Mouse (Mus musculus) small intestine, adult 2 months (tissue): ENCODE measurements around the gene Mecom. TPM values are rescaled to one million over a fixed set of nuclear protein-coding genes. Genes with fewer than 3 reads are reported as not detected.
"Not testable (repeated sequence)": the region's sequence is repeated elsewhere in the genome, so short reads cannot be mapped to it uniquely, and the experiment has no call there.

Experiments
- H3K27ac ChIP-seq: fragments of 200-500 bp; 2 replicates; pipeline ENCODE4 v1.5.1; 2012; ENCODE audit warnings: low read depth, low read length, control low read depth, inconsistent platforms; ENCODE audit not compliant: insufficient read depth
- H3K27me3 ChIP-seq: fragments of 200-500 bp; 2 replicates; pipeline ENCODE4 v1.6.1; 2012; ENCODE audit warnings: mild to moderate bottlenecking, moderate library complexity, low read length, inconsistent platforms; ENCODE audit not compliant: control insufficient read depth, insufficient read depth
- H3K36me3 ChIP-seq: fragments of 200-500 bp; 2 replicates; pipeline ENCODE4 v1.6.1; 2012; ENCODE audit warnings: mild to moderate bottlenecking, low read length, control low read depth, inconsistent platforms; ENCODE audit not compliant: control insufficient read depth, insufficient read depth
- H3K4me1 ChIP-seq: fragments of 200-500 bp; 2 replicates; pipeline ENCODE4 v1.6.1; 2012; ENCODE audit warnings: low read length, inconsistent platforms, mixed read lengths; ENCODE audit not compliant: control insufficient read depth, insufficient read depth, insufficient read length
- H3K4me3 ChIP-seq: fragments of 200-500 bp; 2 replicates; pipeline ENCODE4 v1.5.1; 2012; ENCODE audit warnings: low read depth, mild to moderate bottlenecking, control low read depth, inconsistent platforms, low read length, moderate library complexity
- CTCF ChIP-seq: fragments of 200-500 bp; IDR thresholded peaks from 2 replicates; pipeline ENCODE4 v1.5.1; 2012; ENCODE audit warnings: low read depth, mild to moderate bottlenecking, control low read depth, inconsistent platforms, low read length, moderate library complexity, mixed read lengths; ENCODE audit not compliant: insufficient replicate concordance, insufficient read length; ENCODE audit errors: extremely low read depth
- POLR2A ChIP-seq: fragments of 200-500 bp; IDR thresholded peaks from 2 replicates; pipeline ENCODE4 v1.6.1; 2012; ENCODE audit warnings: low read depth, mild to moderate bottlenecking, control low read depth, inconsistent platforms, low read length, moderate library complexity
- WGBS: fragments of 180-500 bp; shearing (Covaris S2); methylation state at CpG from one replicate; pipeline ENCODE4 v1.1.7; 2018; 5-methylcytosine and 5-hydroxymethylcytosine counted together
- polyA plus RNA-seq: library from polyadenylated mRNA; depleted of rRNA; stranded (reverse); fragments of >200 nt; gene quantifications from 2 replicates; pipeline ENCODE4 v1.2.3, GENCODE M21; 2012

The Mecom gene
- polyA plus RNA-seq, 1 experiment = 2.8 TPM

DNA sequence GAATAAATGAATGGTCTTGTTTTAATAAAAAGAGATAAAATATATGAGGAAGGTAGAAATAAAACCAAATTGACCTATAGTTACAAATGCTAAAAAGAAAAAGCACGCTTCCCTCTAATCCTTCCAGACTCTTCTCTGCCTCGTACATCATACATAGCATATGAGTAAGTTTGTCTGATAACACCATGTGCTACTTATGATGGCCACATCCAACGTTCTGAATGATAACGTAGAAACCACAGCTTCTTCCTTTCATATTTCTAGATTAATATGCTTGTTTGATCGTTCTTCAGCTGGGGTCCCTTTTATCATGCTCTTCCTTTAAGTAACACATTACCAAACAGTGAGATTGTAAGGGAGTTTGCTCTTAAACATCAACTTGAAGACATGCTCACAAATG, 310.3 kb downstream of the Mecom start:
- 86% methylated on average over 5 of the region's 5 CpGs for WGBS
- H3K4me1 ChIP-seq = peaks cover under 1% of the 10 kb centered on the region; the same call in 1 of the 2 replicates

DNA sequence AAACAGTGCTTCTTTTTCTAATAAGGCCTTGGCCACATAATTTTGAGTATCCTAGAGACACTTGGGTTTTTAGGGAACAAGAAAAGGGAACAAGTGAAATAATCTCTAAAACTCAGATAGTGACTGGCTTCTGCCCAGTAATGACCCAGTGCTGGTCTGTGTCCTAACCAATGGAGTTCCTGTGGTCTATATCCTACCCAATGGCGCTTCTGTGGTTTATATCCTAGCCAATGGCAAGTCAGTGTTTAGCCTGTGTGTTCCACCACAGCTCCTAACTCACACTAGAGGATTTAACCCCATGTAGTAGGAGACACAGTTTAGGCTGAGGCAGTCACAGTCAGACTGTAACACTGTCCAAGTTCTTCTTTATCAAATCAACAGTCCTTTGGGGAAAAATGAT, 313.8 kb downstream of the Mecom start:
- 85% methylated on average over 1 of the region's 1 CpGs for WGBS
- H3K27ac ChIP-seq = no peak overlapping the region
- no peak overlapping the region for H3K4me3 ChIP-seq
- H3K4me1 ChIP-seq = no peaks in the 10 kb centered on the region; the same call in 1 of the 2 replicates
- no peaks in the 10 kb centered on the region for H3K36me3 ChIP-seq
- no peak for TF ChIP-seq POLR2A
- TF ChIP-seq CTCF = no peak
- no peaks in the 10 kb centered on the region for H3K27me3 ChIP-seq

More for the DNA sequence above, 310.3 kb downstream of the Mecom start:
- no peaks in the 10 kb centered on the region for H3K27me3 ChIP-seq
- H3K4me3 ChIP-seq = no peak overlapping the region
- no peaks in the 10 kb centered on the region for H3K36me3 ChIP-seq
- H3K27ac ChIP-seq = no peak overlapping the region
- no peak for TF ChIP-seq POLR2A
- TF ChIP-seq CTCF = no peak

DNA sequence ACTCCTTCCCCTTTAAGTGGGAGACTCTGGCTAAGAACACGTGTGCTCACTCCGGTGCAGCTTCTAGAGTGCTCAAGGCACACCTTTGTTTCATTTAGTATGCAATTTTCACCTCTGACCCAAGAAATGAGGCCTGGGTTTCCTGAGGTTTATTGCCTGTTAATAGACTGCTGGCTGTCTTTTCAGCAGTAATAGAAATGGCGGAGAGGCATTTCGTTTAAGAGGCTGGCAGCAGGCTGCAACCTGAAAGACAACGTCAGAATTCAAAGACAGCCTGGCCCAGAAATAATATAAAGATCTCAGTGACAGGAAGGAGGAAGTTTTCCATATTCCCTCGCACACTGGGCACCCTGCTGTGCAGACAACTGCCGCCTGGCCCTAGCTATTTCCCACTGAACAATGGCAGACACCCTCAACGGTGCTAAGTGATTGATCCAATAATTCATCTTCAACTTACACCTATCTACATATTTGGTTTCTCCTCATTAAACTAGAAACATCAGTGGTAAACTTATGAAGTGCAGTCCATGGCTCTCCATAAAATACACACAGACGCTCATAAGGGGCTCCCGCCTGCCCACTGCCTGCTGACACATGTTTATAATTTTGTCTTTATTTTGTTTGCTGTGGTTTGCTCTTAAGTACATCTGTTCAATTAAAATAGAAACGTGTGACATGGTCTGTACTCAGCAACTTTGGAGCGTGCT, 319.7 kb downstream of the Mecom start:
- Histone ChIP-seq H3K4me1 (no peaks in the 10 kb centered on the region), H3K4me3 (no peak overlapping the region), H3K27me3 (no peaks in the 10 kb centered on the region), H3K27ac (no peak overlapping the region), H3K36me3 (no peaks in the 10 kb centered on the region)
- no peak for TF ChIP-seq POLR2A
- TF ChIP-seq CTCF = no peak
- 50% methylated on average over 12 of the region's 12 CpGs for WGBS

DNA sequence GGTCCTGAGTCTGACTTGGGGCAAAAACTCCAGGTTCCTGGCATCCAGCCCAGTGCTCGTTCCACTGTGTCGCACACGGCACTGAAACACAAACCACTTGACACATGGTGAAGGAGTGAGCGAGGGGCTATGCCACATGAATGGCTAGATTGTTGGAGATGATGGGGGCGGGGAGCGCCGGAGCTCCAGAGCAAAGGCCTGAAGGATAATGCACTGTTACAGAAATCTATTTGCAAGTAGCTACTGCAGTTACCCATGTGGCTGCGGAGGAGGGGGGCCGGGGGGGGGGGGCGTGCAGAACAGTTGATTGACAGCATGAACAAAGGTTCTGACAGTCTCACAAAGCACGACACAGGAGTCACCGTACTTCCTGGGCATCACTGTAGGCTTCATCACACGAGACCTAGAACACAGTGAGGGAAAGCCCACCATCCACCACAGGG, 320.9 kb downstream of the Mecom start:
- H3K36me3 ChIP-seq = no peaks in the 10 kb centered on the region
- WGBS = 70% methylated on average over 13 of the region's 13 CpGs
- H3K4me1 ChIP-seq = no peaks in the 10 kb centered on the region
- H3K27ac ChIP-seq = no peak overlapping the region
- H3K4me3 ChIP-seq = no peak overlapping the region
- TF ChIP-seq CTCF (no peak), POLR2A (no peak)
- no peaks in the 10 kb centered on the region for H3K27me3 ChIP-seq

DNA sequence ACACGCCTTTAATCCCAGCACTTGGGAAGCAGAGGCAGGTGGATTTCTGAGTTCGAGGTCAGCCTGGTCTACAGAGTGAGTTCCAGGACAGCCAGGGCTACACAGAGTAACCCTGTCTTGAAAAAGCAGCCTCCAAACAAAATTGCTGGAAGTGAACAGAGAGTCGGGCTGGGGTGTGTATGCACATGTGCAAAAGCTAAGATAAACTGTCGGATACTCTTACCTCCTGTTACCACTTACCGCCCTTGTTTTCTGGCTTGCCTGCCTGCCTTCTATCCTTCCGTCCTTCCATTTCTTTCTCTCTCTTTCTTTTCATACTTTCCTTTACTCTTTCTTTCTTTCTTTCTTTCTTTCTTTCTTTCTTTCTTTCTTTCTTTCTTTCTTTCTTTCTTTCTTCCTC, 322.6 kb downstream of the Mecom start:
- H3K36me3 ChIP-seq, H3K27me3 ChIP-seq, H3K4me1 ChIP-seq, H3K27ac ChIP-seq, H3K4me3 ChIP-seq: not testable (repeated sequence)
- 84% methylated on average over 6 of the region's 6 CpGs for WGBS

DNA sequence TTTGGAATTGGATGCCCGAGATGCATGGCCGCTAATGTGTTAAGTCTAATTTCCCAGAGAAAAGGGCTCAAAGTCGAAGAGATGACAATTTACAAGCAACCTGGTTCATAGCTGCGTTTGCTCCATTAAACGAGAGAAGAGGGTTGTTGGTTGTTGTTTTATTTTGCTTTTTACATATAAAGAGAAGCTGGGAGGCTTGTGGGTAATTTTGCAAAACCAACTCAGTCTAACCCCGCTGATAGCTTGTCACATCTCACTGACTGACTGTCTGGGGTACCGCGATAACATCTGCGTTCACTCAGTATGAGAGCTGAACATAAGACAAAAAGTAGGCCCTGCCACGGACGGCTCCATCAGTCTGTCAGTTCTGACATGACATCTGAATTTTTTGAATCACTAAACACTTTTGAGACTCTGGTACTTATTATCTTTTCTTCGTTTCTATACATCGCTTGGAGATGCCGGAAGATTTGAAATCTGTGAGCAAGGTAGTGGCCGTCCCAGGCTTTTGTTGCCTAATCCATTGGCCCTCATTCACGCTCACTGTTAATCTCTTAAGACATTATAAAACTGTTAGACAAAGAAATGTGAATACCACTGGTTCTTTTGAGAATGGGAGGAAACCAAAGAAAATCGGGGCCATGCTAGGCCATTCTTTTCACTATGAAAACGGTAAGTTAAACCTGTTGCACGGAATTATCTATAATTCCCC, 327.0 kb downstream of the Mecom start:
- 94% methylated on average over 19 of the region's 19 CpGs for WGBS
- TF ChIP-seq CTCF (no peak), POLR2A (no peak)
- H3K4me1 ChIP-seq = 0 out of 2 replicates have a peak, but pooled peaks cover 2% of the 10 kb centered on the region
- no peak overlapping the region for H3K27ac ChIP-seq
- H3K27me3 ChIP-seq = no peaks in the 10 kb centered on the region
- no peaks in the 10 kb centered on the region for H3K36me3 ChIP-seq
- H3K4me3 ChIP-seq = no peak overlapping the region

DNA sequence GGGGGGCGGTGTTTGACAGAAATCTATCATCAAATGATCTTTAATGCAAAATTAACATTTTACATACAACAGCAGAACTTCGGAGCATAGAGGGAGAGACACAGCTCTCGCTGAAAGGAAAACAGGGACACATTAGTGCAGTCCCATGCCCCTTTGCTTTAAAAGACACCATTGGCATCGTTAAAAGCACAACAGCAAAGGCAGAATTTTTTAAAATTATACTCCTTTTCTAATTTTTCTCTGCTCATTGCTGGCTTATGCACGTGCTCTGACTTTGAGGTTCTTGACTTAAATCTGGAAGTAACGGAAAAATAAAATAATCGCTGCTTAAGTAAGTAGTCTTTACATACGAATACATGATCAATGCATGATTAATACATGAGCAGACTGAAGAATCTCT, 327.9 kb downstream of the Mecom start:
- Histone ChIP-seq H3K27ac (no peak overlapping the region), H3K4me3 (no peak overlapping the region), H3K27me3 (no peaks in the 10 kb centered on the region), H3K36me3 (no peaks in the 10 kb centered on the region), H3K4me1 (peaks cover 3% of the 10 kb centered on the region; the same call in 1 of the 2 replicates)
- WGBS = 82% methylated on average over 8 of the region's 8 CpGs
- no peak for TF ChIP-seq CTCF
- TF ChIP-seq POLR2A = no peak
